Mouse (Mus musculus) G1E (cell line): ENCODE measurements around the gene Cul5.

Source experiments
- CTCF ChIP-seq: IDR thresholded peaks from 2 replicates; pipeline ENCODE4 v1.5.1; 2012; ENCODE audit warnings: low read depth, low read length, inconsistent platforms, mixed read lengths
- TAL1 ChIP-seq: conservative IDR thresholded peaks from 2 replicates; pipeline ENCODE4 v1.6.1; 2012; ENCODE audit warnings: low read depth, low read length, inconsistent platforms, mixed read lengths

DNA sequence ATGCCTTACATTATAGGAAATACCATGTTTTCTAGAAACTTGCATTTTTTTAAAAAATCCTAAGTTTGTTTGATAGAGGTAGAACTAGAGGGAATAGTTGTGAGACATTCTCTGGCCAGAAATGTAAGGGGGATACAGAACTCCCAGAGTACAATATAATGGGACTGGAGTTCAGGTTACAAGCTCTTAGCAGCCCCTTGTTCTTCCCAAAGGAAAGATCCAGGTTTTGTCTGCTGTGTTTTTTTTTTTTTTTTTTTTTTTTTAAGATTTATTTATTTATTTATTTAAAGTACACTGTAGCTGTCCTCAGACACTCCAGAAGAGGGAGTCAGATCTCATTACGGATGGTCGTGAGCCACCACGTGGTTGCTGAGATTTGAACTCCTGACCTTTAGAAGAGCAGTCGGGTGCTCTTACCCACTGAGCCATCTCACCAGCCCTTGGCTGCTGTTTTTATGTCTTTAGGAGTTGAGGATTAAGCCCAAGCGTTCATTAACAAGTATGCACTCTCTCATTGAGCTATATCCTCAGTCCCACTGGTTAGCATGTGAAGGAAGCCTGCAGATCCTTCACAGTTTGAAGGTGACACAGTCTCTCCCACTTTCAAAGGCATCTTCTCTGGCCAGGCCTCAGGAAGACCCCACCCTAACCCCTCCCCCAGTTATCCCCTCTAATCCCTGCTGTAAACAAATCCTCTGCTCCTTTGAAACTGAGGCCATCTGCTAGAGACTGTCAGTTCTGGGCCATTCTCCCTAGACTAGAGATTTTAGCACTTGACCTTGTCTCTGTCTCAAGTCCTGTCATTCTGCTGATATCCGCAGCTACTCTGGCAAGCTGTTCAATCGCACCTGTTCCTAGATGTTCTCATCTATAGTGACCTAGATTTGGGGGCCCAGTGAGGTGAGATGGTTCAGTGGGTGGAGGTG, 22.2 kb upstream of the Cul5 start:
- no peak for TF ChIP-seq CTCF
- TF ChIP-seq TAL1 = no peak
